Mouse (Mus musculus) thymus, adult 2 months (tissue): Measurements from ENCODE around the gene Ccdc18. TPM values are rescaled to one million over a fixed set of nuclear protein-coding genes. Genes with fewer than 3 reads are reported as not detected.

Experiments
- DNase-seq: peaks from one replicate; pipeline ENCODE4 v3.0.0; 2021
- H3K27ac ChIP-seq: fragments of 200-500 bp; 2 replicates; pipeline ENCODE4 v1.5.1; 2012; ENCODE audit warnings: low read length, control low read depth; ENCODE audit not compliant: control insufficient read depth, insufficient read depth
- H3K27me3 ChIP-seq: fragments of 200-500 bp; 2 replicates; pipeline ENCODE4 v1.6.1; 2012; ENCODE audit warnings: mild to moderate bottlenecking, low read length, moderate library complexity, mixed read lengths; ENCODE audit not compliant: control insufficient read depth, insufficient read depth
- H3K36me3 ChIP-seq: fragments of 200-500 bp; 2 replicates; pipeline ENCODE4 v1.6.1; 2012; ENCODE audit warnings: mild to moderate bottlenecking, low read length, moderate library complexity; ENCODE audit not compliant: control insufficient read depth, insufficient read depth
- H3K4me1 ChIP-seq: fragments of 200-500 bp; replicated peaks from 2 replicates; pipeline ENCODE4 v1.6.1; 2012; ENCODE audit warnings: low read length; ENCODE audit not compliant: control insufficient read depth, insufficient read depth
- H3K4me3 ChIP-seq: fragments of 200-500 bp; 2 replicates; pipeline ENCODE4 v1.5.1; 2012; ENCODE audit warnings: mild to moderate bottlenecking, low read length, control low read depth, moderate library complexity; ENCODE audit not compliant: control insufficient read depth, insufficient read depth
- CTCF ChIP-seq: fragments of 200-500 bp; IDR thresholded peaks from 2 replicates; pipeline ENCODE4 v1.5.1; 2012; ENCODE audit warnings: mild to moderate bottlenecking, control low read depth, low read length, moderate library complexity, borderline replicate concordance; ENCODE audit not compliant: control insufficient read depth, poor library complexity, insufficient read depth; ENCODE audit errors: extremely low read depth
- POLR2A ChIP-seq: fragments of 200-500 bp; IDR thresholded peaks from 2 replicates; pipeline ENCODE4 v1.6.1; 2012; ENCODE audit warnings: mild to moderate bottlenecking, low read length, control low read depth, moderate library complexity; ENCODE audit not compliant: control insufficient read depth, poor library complexity, insufficient read depth; ENCODE audit errors: extremely low read depth
- WGBS: fragments of 180-500 bp; shearing (Covaris S2); methylation state at CpG from one replicate; pipeline ENCODE4 v1.1.7; 2018; 5-methylcytosine and 5-hydroxymethylcytosine counted together
- polyA plus RNA-seq: library from polyadenylated mRNA; depleted of rRNA; stranded (reverse); fragments of >200 nt; gene quantifications from 2 replicates; pipeline ENCODE4 v1.2.3, GENCODE M21; 2012

Gene Ccdc18
- polyA plus RNA-seq, 1 experiment, result 0.59 TPM

- no peak overlapping the region for H3K27ac ChIP-seq
- WGBS, result 95% methylated on average over 4 of the region's 4 CpGs
Observed at GRCm38 (mm10) chr5:108117693-108118092, 15.0 kb upstream of the Ccdc18 start.

GRCm38 (mm10) chr5:108120221-108120900, 12.3 kb upstream of the Ccdc18 start:
- TF ChIP-seq POLR2A, result no peak
- no peak for TF ChIP-seq CTCF
- no peaks in the 10 kb centered on the region for H3K27me3 ChIP-seq
- whole genome bisulfite sequencing, result 87% methylated on average over 9 of the region's 9 CpGs
- no peak for DNase-seq
- H3K4me3 ChIP-seq, result no peak overlapping the region
- no peak overlapping the region for H3K27ac ChIP-seq
- H3K4me1 ChIP-seq, result no peaks in the 10 kb centered on the region
- H3K36me3 ChIP-seq, result peaks cover 11% of the 10 kb centered on the region

More at GRCm38 (mm10) chr5:108117693-108118092, 15.0 kb upstream of the Ccdc18 start:
- DNase-seq, result no peak
- Histone ChIP-seq H3K4me3 (no peak overlapping the region), H3K4me1 (no peaks in the 10 kb centered on the region), H3K27me3 (no peaks in the 10 kb centered on the region), H3K36me3 (peaks cover 9% of the 10 kb centered on the region)
- no peak for TF ChIP-seq CTCF
- no peak for TF ChIP-seq POLR2A

GRCm38 (mm10) chr5:108131849-108132440, 730 bp upstream of the Ccdc18 start:
- DNase-seq, result no peak
- H3K4me3 ChIP-seq, result peak overlapping the region; percentile 88
- WGBS, result under 1% methylated on average over 32 of the region's 32 CpGs

GRCm38 (mm10) chr5:108152592-108152991, 19.9 kb downstream of the Ccdc18 start:
- Histone ChIP-seq H3K36me3 (no peaks in the 10 kb centered on the region), H3K4me3 (no peak overlapping the region), H3K4me1 (no peaks in the 10 kb centered on the region; the same call in 1 of the 2 replicates), H3K27ac (no peak overlapping the region), H3K27me3 (no peaks in the 10 kb centered on the region)
- 95% methylated on average over 1 of the region's 1 CpGs for WGBS
- TF ChIP-seq POLR2A (no peak), CTCF (no peak)
- no peak for DNase-seq

More at GRCm38 (mm10) chr5:108131849-108132440, 730 bp upstream of the Ccdc18 start:
- no peak for TF ChIP-seq CTCF
- TF ChIP-seq POLR2A, result no peak
- Histone ChIP-seq H3K27me3 (no peaks in the 10 kb centered on the region), H3K27ac (peak overlapping the region; percentile 28), H3K4me1 (peaks cover 6% of the 10 kb centered on the region), H3K36me3 (peaks cover 7% of the 10 kb centered on the region; the same call in 1 of the 2 replicates)

- no peak for DNase-seq
- Histone ChIP-seq H3K27ac (no peak overlapping the region), H3K36me3 (no peaks in the 10 kb centered on the region), H3K4me1 (no peaks in the 10 kb centered on the region), H3K27me3 (no peaks in the 10 kb centered on the region), H3K4me3 (no peak overlapping the region)
- TF ChIP-seq CTCF, result no peak
- no peak for TF ChIP-seq POLR2A
- WGBS, result 8% methylated on average over 2 of the region's 2 CpGs
Observed at GRCm38 (mm10) chr5:108160796-108161195, 28.1 kb downstream of the Ccdc18 start.

GRCm38 (mm10) chr5:108163695-108164094, 31.0 kb downstream of the Ccdc18 start:
- Histone ChIP-seq H3K27ac (no peak overlapping the region), H3K4me1 (no peaks in the 10 kb centered on the region), H3K27me3 (no peaks in the 10 kb centered on the region), H3K36me3 (no peaks in the 10 kb centered on the region), H3K4me3 (no peak overlapping the region)
- TF ChIP-seq CTCF, result no peak
- TF ChIP-seq POLR2A, result no peak
- 60% methylated on average over 1 of the region's 1 CpGs for WGBS
- peak; percentile 74 for DNase-seq

- no peak for DNase-seq
- no peak overlapping the region for H3K4me3 ChIP-seq
- no peak overlapping the region for H3K27ac ChIP-seq
- 98% methylated on average over 2 of the region's 2 CpGs for WGBS
- no peaks in the 10 kb centered on the region for H3K27me3 ChIP-seq
- TF ChIP-seq CTCF (no peak), POLR2A (no peak)
- H3K36me3 ChIP-seq, result no peaks in the 10 kb centered on the region
- H3K4me1 ChIP-seq, result no peaks in the 10 kb centered on the region
Observed at GRCm38 (mm10) chr5:108184050-108184449, 51.4 kb downstream of the Ccdc18 start.
